Mouse (Mus musculus) lung, adult 2 months (tissue): ENCODE measurements around the gene Rbm7. TPM values are rescaled to one million over a fixed set of nuclear protein-coding genes. Genes with fewer than 3 reads are reported as not detected.

Source experiments
- DNase-seq: peaks from one replicate; pipeline ENCODE4 v3.0.0; 2022
- H3K4me1 ChIP-seq: fragments of 200-500 bp; 2 replicates; pipeline ENCODE4 v1.6.1; 2011; ENCODE audit warnings: low read length; ENCODE audit not compliant: control insufficient read depth, insufficient read depth
- H3K4me3 ChIP-seq: fragments of 200-500 bp; replicated peaks from 2 replicates; pipeline ENCODE3; 2011; ENCODE audit warnings: low read depth, mild to moderate bottlenecking, control low read depth, low read length; ENCODE audit errors: extremely low read depth
- CTCF ChIP-seq: fragments of 200-500 bp; IDR thresholded peaks from 2 replicates; pipeline ENCODE4 v1.5.1; 2011; ENCODE audit warnings: mild to moderate bottlenecking, low read length, control low read depth; ENCODE audit not compliant: insufficient read depth
- POLR2A ChIP-seq: fragments of 200-500 bp; IDR thresholded peaks from 2 replicates; pipeline ENCODE4 v1.6.1; 2011; ENCODE audit warnings: low read depth, mild to moderate bottlenecking, control low read depth, low read length, borderline replicate concordance; ENCODE audit errors: extremely low read depth
- WGBS: fragments of 180-500 bp; shearing (Covaris S2); methylation state at CpG from one replicate; pipeline ENCODE4 v1.1.7; 2018; 5-methylcytosine and 5-hydroxymethylcytosine counted together
- polyA plus RNA-seq: library from polyadenylated mRNA; depleted of rRNA; stranded (reverse); fragments of >200 nt; gene quantifications from 2 replicates; pipeline ENCODE4 v1.2.3, GENCODE M21; 2012

The Rbm7 gene
- polyA plus RNA-seq, 1 experiment, result 25.2 TPM

DNA sequence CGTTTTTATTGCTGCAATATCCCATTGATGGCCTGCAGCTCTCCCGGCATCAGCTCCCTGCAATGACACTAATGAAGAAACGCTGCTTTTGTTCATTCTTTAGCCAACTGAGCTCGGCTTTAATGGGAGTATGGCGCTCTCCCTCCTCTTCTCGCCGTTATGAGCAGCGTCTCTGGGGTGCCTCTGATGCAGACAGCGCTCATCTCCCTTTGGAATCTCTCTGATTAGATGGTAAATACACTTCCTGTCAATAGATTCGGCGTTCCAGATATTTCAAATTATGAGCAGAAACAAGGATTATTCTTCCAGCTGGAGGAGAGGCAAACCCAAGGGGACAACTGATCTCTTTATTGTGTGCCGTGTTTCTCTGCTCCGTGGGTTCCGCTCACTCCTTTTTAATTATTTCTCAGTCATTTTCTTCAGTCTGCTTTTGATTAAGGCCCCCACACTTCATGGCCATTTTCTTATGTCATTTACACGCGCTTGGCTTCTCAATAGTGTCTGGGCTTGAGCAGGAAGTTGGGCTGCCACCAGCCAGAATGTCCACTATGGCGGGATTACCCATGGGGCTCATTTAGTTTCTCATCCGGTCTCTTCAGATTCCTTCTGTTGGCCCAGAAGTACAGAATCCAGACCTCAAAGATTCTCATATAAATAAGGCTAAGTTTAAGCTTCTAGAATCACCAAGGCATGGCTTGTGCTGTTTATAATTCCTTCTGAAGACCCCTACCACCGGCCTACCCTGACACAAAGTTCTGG lies 22.5 kb upstream of the Rbm7 start:
- H3K4me3 ChIP-seq, result no peak overlapping the region
- DNase-seq, result no peak
- no peaks in the 10 kb centered on the region for H3K4me1 ChIP-seq
- WGBS, result 81% methylated on average over 19 of the region's 19 CpGs
- no peak for TF ChIP-seq CTCF

- WGBS, result 85% methylated on average over 11 of the region's 11 CpGs
- no peak for DNase-seq
- H3K4me3 ChIP-seq, result no peak overlapping the region
- H3K4me1 ChIP-seq, result no peaks in the 10 kb centered on the region
- no peak for TF ChIP-seq CTCF
- TF ChIP-seq POLR2A, result no peak
Observed at GRCm38 (mm10) chr9:48516615-48517371, 21.7 kb upstream of the Rbm7 start.

DNA sequence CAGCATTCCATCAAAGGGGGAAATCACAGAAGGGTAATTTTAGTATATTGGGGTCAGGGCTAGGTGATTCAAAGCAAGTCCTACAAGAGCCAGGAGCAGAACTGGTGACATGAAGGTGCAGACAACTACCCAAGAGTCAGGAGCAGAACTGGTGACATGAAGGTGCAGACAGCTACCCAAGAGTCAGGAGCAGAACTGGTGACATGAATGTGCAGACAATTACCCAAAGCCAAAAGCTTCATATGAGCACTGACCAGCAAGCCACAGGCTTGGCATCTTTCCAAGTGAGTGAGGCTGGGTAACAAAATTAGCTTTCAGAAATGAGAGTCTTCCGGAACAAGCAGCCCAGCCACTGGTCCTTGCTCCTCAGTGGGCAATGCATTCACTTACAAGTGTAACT lies 20.2 kb upstream of the Rbm7 start:
- Histone ChIP-seq H3K4me1 (no peaks in the 10 kb centered on the region), H3K4me3 (no peak overlapping the region)
- no peak for DNase-seq
- TF ChIP-seq POLR2A (no peak), CTCF (no peak)
- 20% methylated on average over 1 of the region's 1 CpGs for WGBS

GRCm38 (mm10) chr9:48510134-48510533 lies 15.0 kb upstream of the Rbm7 start:
- H3K4me1 ChIP-seq, result no peaks in the 10 kb centered on the region
- 74% methylated on average over 5 of the region's 5 CpGs for WGBS
- TF ChIP-seq CTCF, result no peak
- no peak for TF ChIP-seq POLR2A
- H3K4me3 ChIP-seq, result no peak overlapping the region
- no peak for DNase-seq

DNA sequence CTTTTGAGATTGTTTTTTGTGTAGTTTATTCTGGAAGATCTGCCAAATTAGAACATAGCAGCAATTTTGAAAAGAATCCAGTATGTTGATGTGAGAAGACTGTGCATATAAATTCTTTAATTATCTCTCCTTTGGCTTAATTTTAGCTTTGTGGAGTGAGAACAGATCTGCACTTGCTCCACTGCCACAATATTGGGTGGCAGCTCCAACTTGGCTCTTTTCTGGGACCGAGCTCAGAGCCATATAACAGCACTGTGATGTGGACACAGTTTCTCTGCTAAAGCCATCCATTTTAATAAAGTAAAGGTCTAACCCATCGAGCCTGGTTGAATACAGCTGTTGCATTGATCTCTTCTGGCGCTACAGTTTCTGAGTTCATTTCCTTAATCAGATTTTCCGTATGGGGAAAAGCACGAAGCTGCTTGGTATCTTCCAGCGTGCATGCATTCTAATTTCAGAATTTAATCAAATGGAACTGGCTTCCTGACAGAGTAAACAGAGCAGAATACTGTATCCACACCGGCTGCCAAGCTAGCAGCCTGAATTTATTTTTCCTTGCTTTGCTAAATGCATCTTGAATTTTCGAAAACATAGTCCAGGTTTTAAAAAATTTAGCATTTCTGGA lies 9.8 kb upstream of the Rbm7 start:
- no peak overlapping the region for H3K4me3 ChIP-seq
- WGBS, result 53% methylated on average over 8 of the region's 8 CpGs
- TF ChIP-seq POLR2A, result no peak
- TF ChIP-seq CTCF, result no peak
- no peaks in the 10 kb centered on the region for H3K4me1 ChIP-seq
- no peak for DNase-seq

DNA sequence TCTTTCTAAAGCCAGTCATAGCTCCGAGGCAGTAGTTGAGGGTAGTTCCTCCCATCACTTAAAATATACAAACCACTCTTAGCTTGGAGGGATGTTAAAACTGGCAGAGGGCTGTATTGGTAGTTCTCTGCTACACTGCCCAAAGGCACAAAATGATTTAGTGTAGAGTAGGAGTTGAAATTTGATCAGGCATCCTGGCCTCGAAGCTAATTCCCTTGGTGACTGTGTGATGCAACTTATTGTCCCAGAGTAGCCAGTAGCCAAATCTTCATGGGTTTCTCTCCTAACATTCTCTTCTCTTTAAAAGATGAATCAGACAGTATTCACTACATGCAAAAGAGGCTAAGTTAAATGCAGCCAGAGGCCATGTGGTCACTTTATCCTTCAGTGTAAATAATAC lies 7.9 kb upstream of the Rbm7 start:
- no peak overlapping the region for H3K4me3 ChIP-seq
- H3K4me1 ChIP-seq, result no peaks in the 10 kb centered on the region
- WGBS, result 60% methylated on average over 2 of the region's 2 CpGs
- TF ChIP-seq CTCF (no peak), POLR2A (no peak)
- no peak for DNase-seq

GRCm38 (mm10) chr9:48501192-48501591 lies 6.1 kb upstream of the Rbm7 start:
- DNase-seq, result no peak
- no peak overlapping the region for H3K4me3 ChIP-seq
- peaks cover under 1% of the 10 kb centered on the region; the same call in 1 of the 2 replicates for H3K4me1 ChIP-seq
- no peak for TF ChIP-seq CTCF
- no peak for TF ChIP-seq POLR2A
- 76% methylated on average over 7 of the region's 7 CpGs for WGBS

- 5% methylated on average over 34 of the region's 34 CpGs for WGBS
- peak overlapping the region; percentile 90 for H3K4me3 ChIP-seq
- TF ChIP-seq CTCF (no peak), POLR2A (no peak)
- DNase-seq, result no peak
- H3K4me1 ChIP-seq, result peaks cover 7% of the 10 kb centered on the region; the same call in 1 of the 2 replicates
Observed at GRCm38 (mm10) chr9:48495548-48495932, 441 bp upstream of the Rbm7 start.

DNA sequence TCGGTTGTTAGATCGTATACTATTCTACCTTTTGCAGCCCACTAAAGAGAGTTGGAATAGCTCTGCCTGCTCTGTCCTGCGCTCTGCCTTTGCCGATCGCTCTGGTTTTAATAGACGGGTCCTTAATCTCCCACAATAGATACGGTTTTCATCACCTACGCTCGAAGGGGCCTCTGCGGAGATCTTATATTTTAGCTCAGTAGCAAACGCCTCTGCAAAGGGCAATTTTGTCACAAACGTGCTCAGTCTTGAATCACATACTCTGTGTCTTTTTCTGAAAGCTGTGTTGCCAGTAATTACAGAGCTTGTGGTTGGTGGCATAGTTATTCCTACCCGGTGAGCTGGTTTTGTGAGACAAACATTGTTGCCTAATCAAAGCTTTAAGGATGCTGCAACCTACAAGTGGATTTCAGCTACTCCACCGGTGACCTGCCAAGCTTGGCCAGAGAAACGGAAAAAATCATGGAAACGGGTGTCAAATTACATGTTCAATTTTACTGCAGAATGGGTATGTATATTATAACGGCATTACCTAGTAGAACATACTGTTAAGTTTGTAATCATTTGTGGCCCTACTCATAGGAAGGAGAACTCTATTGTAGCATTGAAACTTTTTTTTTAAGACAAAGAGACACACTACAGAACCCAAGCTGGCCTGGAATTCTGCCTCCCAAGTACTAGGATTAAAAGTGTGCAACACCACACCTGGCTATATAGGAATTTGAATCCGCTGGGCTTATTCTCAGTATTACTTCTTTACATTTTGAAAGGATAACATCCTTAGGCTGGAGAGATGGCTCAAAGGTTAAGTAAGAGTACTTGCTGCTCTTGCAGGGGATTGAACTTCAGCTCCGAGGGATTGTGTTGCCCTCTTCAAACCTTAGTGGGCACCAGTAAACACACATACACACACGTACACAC lies 13.6 kb downstream of the Rbm7 start:
- TF ChIP-seq CTCF (no peak), POLR2A (no peak)
- 29% methylated on average over 20 of the region's 20 CpGs for WGBS
- Histone ChIP-seq H3K4me1 (peaks cover 2% of the 10 kb centered on the region; the same call in 1 of the 2 replicates), H3K4me3 (no peak overlapping the region)
- DNase-seq, result no peak
